Mouse (Mus musculus): ENCODE measurements around the gene Rmi1. TPM values are rescaled to one million over a fixed set of nuclear protein-coding genes. Genes with fewer than 3 reads are reported as not detected.
"Not testable (repeated sequence)": the region's sequence is repeated elsewhere in the genome, so short reads cannot be mapped to it uniquely, and the experiment has no call there.

Gene Rmi1
- polyA plus RNA-seq, 1 experiment from 2014 or later, result 24.2 TPM

GRCm38 (mm10) chr13:58394392-58394791, 7.7 kb upstream of the Rmi1 start:
- H3K27ac ChIP-seq (ENCODE audit: low read depth, low read length); H3K4me3 ChIP-seq (ENCODE audit: low read length); H3K4me2 ChIP-seq (ENCODE audit: low read length); H3K4me1 ChIP-seq (ENCODE audit: control insufficient read depth, insufficient read depth, low read depth, low read length); H3K27me3 ChIP-seq (replicated peaks; ENCODE audit: control insufficient read depth, insufficient read depth, low read length); H3K9me3 ChIP-seq (ENCODE audit: control insufficient read depth, low read length); ATAC-seq; H3K9ac ChIP-seq (ENCODE audit: low read depth, low read length): not testable (repeated sequence)
- H3K36me3 ChIP-seq (ENCODE audit: control insufficient read depth, insufficient read depth, low read length), result peaks cover 39% of the 10 kb centered on the region
- 88% methylated on average over 11 of the region's 11 CpGs for WGBS

DNA sequence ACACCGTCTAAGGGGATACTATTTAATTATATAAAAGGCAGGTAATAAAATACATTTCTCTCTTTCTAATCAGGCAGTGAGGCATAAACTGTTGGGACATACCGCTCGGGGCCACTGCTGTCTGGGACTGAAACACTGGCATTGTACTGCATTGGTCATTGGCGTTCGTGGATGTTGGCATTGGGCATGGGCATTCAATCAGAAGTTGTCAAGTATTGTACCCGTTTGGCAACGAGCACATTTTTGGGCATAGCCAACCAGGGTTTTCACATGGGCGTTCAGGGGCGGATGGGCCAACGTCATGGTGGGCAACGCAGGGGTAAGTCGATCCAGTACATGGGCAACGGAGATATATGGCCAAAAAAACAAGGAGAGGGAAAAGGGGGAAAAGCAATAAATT, 4.4 kb upstream of the Rmi1 start:
- no peak for ATAC-seq
- Histone ChIP-seq H3K27ac (ENCODE audit: low read depth, low read length) (no peak overlapping the region), H3K4me1 (ENCODE audit: control insufficient read depth, insufficient read depth, low read depth, low read length) (peaks cover 6% of the 10 kb centered on the region), H3K9ac (ENCODE audit: low read depth, low read length) (no peak overlapping the region), H3K4me2 (ENCODE audit: low read length) (no peak overlapping the region), H3K9me3 (ENCODE audit: control insufficient read depth, low read length) (no peaks in the 10 kb centered on the region), H3K27me3 (replicated peaks; ENCODE audit: control insufficient read depth, insufficient read depth, low read length) (no peaks in the 10 kb centered on the region), H3K36me3 (ENCODE audit: control insufficient read depth, insufficient read depth, low read length) (peaks cover 35% of the 10 kb centered on the region), H3K4me3 (ENCODE audit: low read length) (no peak overlapping the region)
- WGBS, result 73% methylated on average over 13 of the region's 13 CpGs

GRCm38 (mm10) chr13:58400576-58400975, 1.5 kb upstream of the Rmi1 start:
- ATAC-seq, result no peak
- peak overlapping the region; percentile 93 for H3K4me2 ChIP-seq (ENCODE audit: low read length)
- H3K27ac ChIP-seq (ENCODE audit: low read depth, low read length), result no peak overlapping the region
- H3K36me3 ChIP-seq (ENCODE audit: control insufficient read depth, insufficient read depth, low read length), result peaks cover 20% of the 10 kb centered on the region
- H3K4me1 ChIP-seq (ENCODE audit: control insufficient read depth, insufficient read depth, low read depth, low read length), result peaks cover 6% of the 10 kb centered on the region
- peak overlapping the region; percentile 100 for H3K9ac ChIP-seq (ENCODE audit: low read depth, low read length)
- H3K4me3 ChIP-seq (ENCODE audit: low read length), result peak overlapping the region; percentile 99
- 1% methylated on average over 11 of the region's 11 CpGs for WGBS
- H3K9me3 ChIP-seq (ENCODE audit: control insufficient read depth, low read length), result no peaks in the 10 kb centered on the region
- no peaks in the 10 kb centered on the region for H3K27me3 ChIP-seq (replicated peaks; ENCODE audit: control insufficient read depth, insufficient read depth, low read length)

DNA sequence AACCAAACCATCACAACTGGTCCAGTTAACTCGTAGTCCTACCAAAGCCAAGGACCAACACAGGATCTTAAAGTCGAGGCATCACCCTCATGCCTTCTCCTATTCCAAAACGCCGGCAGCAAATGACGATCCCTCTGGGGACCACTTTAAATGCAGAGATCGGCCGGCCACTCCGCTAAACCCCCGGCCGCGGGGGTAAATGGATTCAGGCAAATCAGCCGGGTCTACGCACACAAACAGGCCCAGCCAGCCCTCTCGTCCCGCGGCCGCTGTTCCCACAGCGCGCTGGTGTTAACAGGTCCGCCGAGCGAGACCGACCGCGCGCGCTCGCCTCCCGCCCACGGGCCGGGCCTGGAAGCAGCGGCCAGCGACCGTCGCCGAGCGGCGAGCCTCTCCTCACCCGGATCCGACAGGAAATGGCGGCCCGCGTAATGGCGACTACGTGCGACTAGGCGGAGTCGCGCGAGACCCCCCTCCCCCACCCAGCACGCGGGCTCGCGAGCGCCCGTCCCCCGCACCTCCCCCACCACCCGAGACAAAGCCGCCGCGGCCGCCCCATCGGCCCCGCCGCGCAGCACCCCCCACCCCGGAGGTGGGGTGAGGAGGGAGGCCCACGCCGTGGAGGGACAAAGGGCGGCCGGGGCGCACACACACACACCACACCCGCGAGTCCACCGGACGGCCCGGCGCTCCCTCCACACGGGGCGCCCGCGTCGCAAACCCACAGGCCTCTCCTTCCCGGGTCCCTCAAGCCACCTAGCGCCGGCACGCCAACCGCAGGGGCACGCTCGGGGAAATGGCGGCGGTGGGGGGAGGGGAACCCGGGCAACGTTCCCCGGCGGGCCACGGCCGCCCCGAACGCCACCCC, 679 bp upstream of the Rmi1 start:
- peak; percentile 44 for ATAC-seq
- no peaks in the 10 kb centered on the region for H3K9me3 ChIP-seq (ENCODE audit: control insufficient read depth, low read length)
- H3K9ac ChIP-seq (ENCODE audit: low read depth, low read length), result peak overlapping the region; percentile 100
- H3K36me3 ChIP-seq (ENCODE audit: control insufficient read depth, insufficient read depth, low read length), result peaks cover 12% of the 10 kb centered on the region
- peak overlapping the region; percentile 99 for H3K4me3 ChIP-seq (ENCODE audit: low read length)
- H3K27me3 ChIP-seq (replicated peaks; ENCODE audit: control insufficient read depth, insufficient read depth, low read length), result no peaks in the 10 kb centered on the region
- WGBS, result under 1% methylated on average over 55 of the region's 100 CpGs
- peak overlapping the region; percentile 93 for H3K4me2 ChIP-seq (ENCODE audit: low read length)
- H3K27ac ChIP-seq (ENCODE audit: low read depth, low read length), result peak overlapping the region; percentile 97
- H3K4me1 ChIP-seq (ENCODE audit: control insufficient read depth, insufficient read depth, low read depth, low read length), result peaks cover 6% of the 10 kb centered on the region

- Histone ChIP-seq H3K27ac (ENCODE audit: low read depth, low read length) (peak overlapping the region; percentile 97), H3K4me3 (ENCODE audit: low read length) (peak overlapping the region; percentile 99), H3K27me3 (replicated peaks; ENCODE audit: control insufficient read depth, insufficient read depth, low read length) (no peaks in the 10 kb centered on the region), H3K4me1 (ENCODE audit: control insufficient read depth, insufficient read depth, low read depth, low read length) (peaks cover 6% of the 10 kb centered on the region), H3K9me3 (ENCODE audit: control insufficient read depth, low read length) (no peaks in the 10 kb centered on the region), H3K4me2 (ENCODE audit: low read length) (peak overlapping the region; percentile 55), H3K36me3 (ENCODE audit: control insufficient read depth, insufficient read depth, low read length) (peaks cover 4% of the 10 kb centered on the region; the same call in 1 of the 2 replicates), H3K9ac (ENCODE audit: low read depth, low read length) (peak overlapping the region; percentile 100)
- ATAC-seq, result no peak
- under 1% methylated on average over 25 of the region's 48 CpGs for WGBS
Observed at GRCm38 (mm10) chr13:58402744-58403110, 679 bp downstream of the Rmi1 start.

- not testable (repeated sequence) for ATAC-seq; H3K4me1 ChIP-seq (ENCODE audit: control insufficient read depth, insufficient read depth, low read depth, low read length); H3K36me3 ChIP-seq (ENCODE audit: control insufficient read depth, insufficient read depth, low read length); H3K9me3 ChIP-seq (ENCODE audit: control insufficient read depth, low read length); H3K27me3 ChIP-seq (replicated peaks; ENCODE audit: control insufficient read depth, insufficient read depth, low read length)
- WGBS, result 7% methylated on average over 13 of the region's 17 CpGs
- H3K9ac ChIP-seq (ENCODE audit: low read depth, low read length), result peak within 1 kb of the TSS; percentile 100
- peak within 1 kb of the TSS; percentile 99 for H3K4me3 ChIP-seq (ENCODE audit: low read length)
- peak within 1 kb of the TSS; percentile 97 for H3K27ac ChIP-seq (ENCODE audit: low read depth, low read length)
- peak within 1 kb of the TSS; percentile 55 for H3K4me2 ChIP-seq (ENCODE audit: low read length)
Observed at GRCm38 (mm10) chr13:58403243-58403642, 1.2 kb downstream of the Rmi1 start, which contains the start of gene Hnrnpk. Hnrnpk (minus strand) TSS chr13:58403343.

DNA sequence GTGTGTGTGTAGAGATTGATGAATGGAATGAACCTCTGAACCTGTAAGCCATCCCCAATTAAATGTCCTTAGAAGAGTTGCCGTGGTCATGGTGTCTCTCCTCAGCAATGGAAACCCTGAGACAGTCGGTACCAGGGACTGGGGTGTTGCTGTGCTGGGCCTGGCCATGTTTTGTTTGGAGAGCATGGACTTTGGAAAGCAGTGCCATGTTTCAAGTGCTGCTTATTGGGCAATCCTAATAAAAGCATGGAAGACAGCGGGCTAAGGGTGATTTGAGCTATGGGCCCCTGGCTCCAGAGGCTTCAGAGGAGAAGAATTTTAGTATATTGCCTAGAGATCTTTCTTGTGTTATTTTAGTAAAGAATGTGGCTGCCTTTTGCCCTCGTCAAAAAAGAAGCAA, 9.0 kb downstream of the Rmi1 start:
- H3K4me1 ChIP-seq (ENCODE audit: control insufficient read depth, insufficient read depth, low read depth, low read length), result no peaks in the 10 kb centered on the region
- H3K27me3 ChIP-seq (replicated peaks; ENCODE audit: control insufficient read depth, insufficient read depth, low read length), result no peaks in the 10 kb centered on the region
- H3K27ac ChIP-seq (ENCODE audit: low read depth, low read length), result no peak overlapping the region
- H3K9ac ChIP-seq (ENCODE audit: low read depth, low read length), result no peak overlapping the region
- H3K4me3 ChIP-seq (ENCODE audit: low read length), result no peak overlapping the region
- H3K36me3 ChIP-seq (ENCODE audit: control insufficient read depth, insufficient read depth, low read length), result peaks cover 4% of the 10 kb centered on the region
- WGBS, result 95% methylated on average over 4 of the region's 4 CpGs
- no peak for ATAC-seq
- H3K9me3 ChIP-seq (ENCODE audit: control insufficient read depth, low read length), result no peaks in the 10 kb centered on the region
- no peak overlapping the region for H3K4me2 ChIP-seq (ENCODE audit: low read length)

DNA sequence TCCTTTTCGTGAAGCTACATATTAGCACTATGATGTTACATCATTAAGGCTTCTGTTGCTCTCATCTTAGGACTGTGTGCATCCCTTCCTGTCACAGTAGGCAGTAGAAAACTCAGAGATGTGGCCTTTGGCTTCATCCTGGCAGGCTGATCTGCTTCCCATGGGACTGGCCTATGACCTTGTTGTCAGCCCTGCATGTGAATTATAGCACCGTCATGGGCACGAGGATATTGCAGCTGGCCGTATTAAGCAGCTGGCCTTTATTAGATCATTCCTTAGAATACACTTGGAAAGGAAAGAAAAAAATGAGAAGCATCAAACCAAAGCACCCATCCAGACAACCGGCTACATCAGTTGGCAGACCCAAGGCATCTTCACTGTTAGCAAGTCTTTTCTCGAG, 13.3 kb downstream of the Rmi1 start:
- WGBS, result 69% methylated on average over 6 of the region's 6 CpGs
- no peak for ATAC-seq
- H3K27ac ChIP-seq (ENCODE audit: low read depth, low read length), result no peak overlapping the region
- no peak overlapping the region for H3K4me3 ChIP-seq (ENCODE audit: low read length)
- H3K9me3 ChIP-seq (ENCODE audit: control insufficient read depth, low read length), result no peaks in the 10 kb centered on the region
- no peaks in the 10 kb centered on the region for H3K4me1 ChIP-seq (ENCODE audit: control insufficient read depth, insufficient read depth, low read depth, low read length)
- peaks cover under 1% of the 10 kb centered on the region for H3K36me3 ChIP-seq (ENCODE audit: control insufficient read depth, insufficient read depth, low read length)
- H3K4me2 ChIP-seq (ENCODE audit: low read length), result no peak overlapping the region
- H3K27me3 ChIP-seq (replicated peaks; ENCODE audit: control insufficient read depth, insufficient read depth, low read length), result no peaks in the 10 kb centered on the region
- H3K9ac ChIP-seq (ENCODE audit: low read depth, low read length), result no peak overlapping the region

DNA sequence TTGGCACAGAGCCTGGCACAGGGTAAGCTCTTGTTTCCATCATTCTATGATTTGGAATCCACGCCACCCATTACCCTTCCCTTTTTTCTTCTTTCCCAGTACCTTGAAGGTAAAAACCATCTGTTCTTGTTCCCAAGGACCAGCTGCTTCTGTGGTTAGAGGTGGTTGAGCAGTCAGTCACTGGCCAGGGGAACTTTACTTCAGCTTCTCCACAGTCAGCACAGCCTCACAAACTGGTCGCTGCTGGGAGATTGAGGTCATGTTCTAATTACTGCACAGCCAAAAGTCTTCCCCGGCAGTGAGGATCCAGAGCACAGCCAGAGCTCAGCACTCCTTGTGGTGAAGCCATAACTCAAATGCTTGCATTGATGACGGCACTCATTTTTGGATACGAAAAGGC, 13.8 kb downstream of the Rmi1 start:
- WGBS, result 84% methylated on average over 5 of the region's 5 CpGs

More for the DNA sequence above, 13.8 kb downstream of the Rmi1 start:
- H3K4me1 ChIP-seq (ENCODE audit: control insufficient read depth, insufficient read depth, low read depth, low read length), result no peaks in the 10 kb centered on the region
- no peak overlapping the region for H3K4me3 ChIP-seq (ENCODE audit: low read length)
- no peak for ATAC-seq
- H3K9me3 ChIP-seq (ENCODE audit: control insufficient read depth, low read length), result no peaks in the 10 kb centered on the region
- no peaks in the 10 kb centered on the region for H3K27me3 ChIP-seq (replicated peaks; ENCODE audit: control insufficient read depth, insufficient read depth, low read length)
- no peak overlapping the region for H3K9ac ChIP-seq (ENCODE audit: low read depth, low read length)
- H3K36me3 ChIP-seq (ENCODE audit: control insufficient read depth, insufficient read depth, low read length), result no peaks in the 10 kb centered on the region
- H3K27ac ChIP-seq (ENCODE audit: low read depth, low read length), result no peak overlapping the region
- no peak overlapping the region for H3K4me2 ChIP-seq (ENCODE audit: low read length)

All from hindbrain, embryonic 16.5 days (tissue).